Mouse (Mus musculus) CH12.LX (cell line): ENCODE results near the gene Fopnl.

Experiments used
- CHD1 ChIP-seq: IDR thresholded peaks from 2 replicates; pipeline ENCODE4 v1.6.1; 2012; ENCODE audit warnings: low read depth, low read length, improper control_type of control experiment, inconsistent platforms
- CHD2 ChIP-seq: IDR thresholded peaks from 2 replicates; pipeline ENCODE4 v1.6.1; 2011; ENCODE audit warnings: low read length, improper control_type of control experiment
- CTCF ChIP-seq, 2 experiments: IDR thresholded peaks in 1 of 2; conservative IDR thresholded peaks in 1 of 2; 2 replicates each; pipeline ENCODE4 v1.5.1; 2011 to 2012; ENCODE audit warnings: low read depth in 2 of 2, low read length in 2 of 2, improper control_type of control experiment in 1 of 2, inconsistent platforms in 1 of 2, mild to moderate bottlenecking in 1 of 2, moderate library complexity in 1 of 2
- ELF1 ChIP-seq: IDR thresholded peaks from 2 replicates; pipeline ENCODE4 v1.6.1; 2014; ENCODE audit warnings: low read depth, mild to moderate bottlenecking, inconsistent platforms, low read length, improper control_type of control experiment
- EP300 ChIP-seq: IDR thresholded peaks from 2 replicates; pipeline ENCODE4 v1.6.1; 2011; ENCODE audit warnings: low read length, improper control_type of control experiment
- ETS1 ChIP-seq: conservative IDR thresholded peaks from 2 replicates; pipeline ENCODE4 v1.6.1; 2012; ENCODE audit warnings: low read depth, mild to moderate bottlenecking, inconsistent platforms, low read length, improper control_type of control experiment, moderate library complexity
- POLR2A ChIP-seq: IDR thresholded peaks from 2 replicates; pipeline ENCODE4 v1.6.1; 2011; ENCODE audit warnings: low read depth, mild to moderate bottlenecking, improper control_type of control experiment, low read length
- POLR2AphosphoS2 ChIP-seq: IDR thresholded peaks from 2 replicates; pipeline ENCODE4 v1.6.1; 2011; ENCODE audit warnings: low read depth, low read length, improper control_type of control experiment
- RAD21 ChIP-seq: IDR thresholded peaks from 2 replicates; pipeline ENCODE4 v1.6.1; 2011; ENCODE audit warnings: low read depth, mild to moderate bottlenecking, low read length, improper control_type of control experiment, moderate library complexity
- SIN3A ChIP-seq: IDR thresholded peaks from 2 replicates; pipeline ENCODE4 v1.6.1; 2012; ENCODE audit warnings: low read length, improper control_type of control experiment, inconsistent platforms
- TBP ChIP-seq: conservative IDR thresholded peaks from 2 replicates; pipeline ENCODE4 v1.6.1; 2011; ENCODE audit warnings: low read depth, low read length, improper control_type of control experiment
- ZC3H11A ChIP-seq: IDR thresholded peaks from 2 replicates; pipeline ENCODE4 v1.6.1; 2012; ENCODE audit warnings: low read depth, mild to moderate bottlenecking, inconsistent platforms, low read length, improper control_type of control experiment
- ZKSCAN1 ChIP-seq: IDR thresholded peaks from 2 replicates; pipeline ENCODE4 v1.6.1; 2012; ENCODE audit warnings: low read depth, inconsistent platforms, low read length, improper control_type of control experiment, borderline replicate concordance

GRCm38 (mm10) chr16:14319681-14320080 lies 2.5 kb upstream of the Fopnl start:
- TF ChIP-seq POLR2AphosphoS2 (no peak), POLR2A (no peak), CTCF (conservative IDR thresholded peaks at IDR 0.05 in 1 of 2, IDR thresholded peaks at IDR 0.05 in 1 of 2; ENCODE audit: low read depth in 2 of 2, low read length in 2 of 2) (no peak), EP300 (no peak), RAD21 (no peak), ETS1 (no peak), TBP (no peak), SIN3A (no peak), CHD2 (no peak), ZKSCAN1 (no peak), ELF1 (no peak), ZC3H11A (no peak), CHD1 (no peak)
